In the genomic region with DNA sequence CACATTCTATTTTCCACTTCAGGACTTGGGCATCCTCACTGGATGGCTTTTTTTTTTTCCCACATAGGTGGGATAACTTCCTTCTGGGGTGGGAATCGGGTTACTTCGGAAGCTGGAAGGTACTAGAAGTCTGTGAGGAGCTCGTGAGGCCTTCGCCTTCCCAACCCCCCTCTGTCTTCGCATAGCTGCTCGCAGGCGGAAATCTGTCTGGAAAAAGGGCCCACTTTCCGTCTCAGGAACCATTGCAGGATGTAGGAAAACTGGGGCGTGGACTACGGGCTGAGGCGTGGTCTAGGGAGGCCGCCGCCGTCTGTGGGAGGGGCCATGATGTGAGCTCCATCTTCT, we compare ENCODE assay signal across 8 mouse cellular contexts. TPM values are rescaled to one million over a fixed set of nuclear protein-coding genes. Genes with fewer than 3 reads are reported as not detected.
A peak's percentile ranks its signal among the peaks of the same experiment; 100 is the strongest.
DNase-seq lines count a peak whose midpoint lies in the region; ATAC-seq and TF ChIP-seq lines count a peak whose summit lies in the region.

No protein-coding gene starts in this region.

- no peak for DNase-seq in heart, postnatal 10 days
- no peak for DNase-seq in G1E (ENCODE audit: low spot score)
- no peak for DNase-seq in hindbrain, embryonic 10.5 days (ENCODE audit: low spot score)
- no peak for DNase-seq in frontal cortex, postnatal 14 days (ENCODE audit: low spot score in 2 of 2)
- DNase-seq in retina, postnatal 1 day = no peak
- no peak for DNase-seq in cerebellum, adult 8-10 months

- intact Hi-C loops in heart, postnatal 10 days (cut with DNase I) = no loop called here

- no peak for TF ChIP-seq CTCF in G1E (IDR thresholded peaks at IDR 0.05; ENCODE audit: low read depth, low read length)

- peak overlapping the region; percentile 42 for H3K4me3 ChIP-seq in heart, embryonic 16.5 days (ENCODE audit: low read length)
- H3K4me3 ChIP-seq in G1E (ENCODE audit: low read depth, low read length) (peak overlapping the region; percentile 88), macrophage (ENCODE audit: inconsistent target) (peak overlapping the region; percentile 13; the same call in 1 of the 2 replicates)
- H3K4me3 ChIP-seq in hindbrain, embryonic 10.5 days = peak overlapping the region; percentile 88

- no peaks in the 10 kb centered on the region for H3K27me3 ChIP-seq in heart, embryonic 16.5 days (ENCODE audit: control insufficient read depth, insufficient read depth, low read length)
- H3K27me3 ChIP-seq in G1E (ENCODE audit: insufficient read depth, low read length) = peaks cover 21% of the 10 kb centered on the region
- H3K27me3 ChIP-seq in hindbrain, embryonic 10.5 days (ENCODE audit: insufficient read depth, poor library complexity, severe bottlenecking) = no peaks in the 10 kb centered on the region

- no peak for ATAC-seq in heart, embryonic 16.5 days (replicated peaks; ENCODE audit: extremely low read depth, insufficient read depth, low FRiP score)
- no peak for ATAC-seq in G1E (ENCODE audit: extremely low read depth, insufficient number of reproducible peaks, low FRiP score, poor library complexity, severe bottlenecking)

- H3K36me3 ChIP-seq in heart, embryonic 16.5 days (ENCODE audit: control insufficient read depth, insufficient read depth) = peaks cover 9% of the 10 kb centered on the region; the same call in 1 of the 2 replicates
- H3K36me3 ChIP-seq in G1E (replicated peaks) = peaks cover 35% of the 10 kb centered on the region
- peaks cover 27% of the 10 kb centered on the region for H3K36me3 ChIP-seq in hindbrain, embryonic 10.5 days
- peaks cover 14% of the 10 kb centered on the region; the same call in 1 of the 2 replicates for H3K36me3 ChIP-seq in macrophage (ENCODE audit: inconsistent target)

- peak overlapping the region; percentile 65 for H3K4me2 ChIP-seq in heart, embryonic 16.5 days (ENCODE audit: low read depth, low read length)

- no peaks in the 10 kb centered on the region for H3K9me3 ChIP-seq in heart, embryonic 16.5 days (replicated peaks; ENCODE audit: control insufficient read depth, low read length)
- H3K9me3 ChIP-seq in G1E (replicated peaks) = peaks cover 7% of the 10 kb centered on the region
- no peaks in the 10 kb centered on the region for H3K9me3 ChIP-seq in hindbrain, embryonic 10.5 days

- under 1% methylated on average over 14 of the region's 14 CpGs for WGBS in heart, embryonic 16.5 days
- WGBS in hindbrain, embryonic 10.5 days = under 1% methylated on average over 14 of the region's 14 CpGs
- WGBS in macrophage (ENCODE audit: missing documents) = 2% methylated on average over 14 of the region's 14 CpGs

- H3K27ac ChIP-seq in heart, embryonic 16.5 days (ENCODE audit: low read length) = peak overlapping the region; percentile 76
- H3K27ac ChIP-seq in hindbrain, embryonic 10.5 days = peak overlapping the region; percentile 99
- H3K27ac ChIP-seq in macrophage = peak overlapping the region; percentile 42

- H3K9ac ChIP-seq in heart, embryonic 16.5 days (ENCODE audit: low read length) = peak overlapping the region; percentile 63

- peaks cover 6% of the 10 kb centered on the region for H3K79me2 ChIP-seq in macrophage (ENCODE audit: inconsistent target)

- peaks cover 26% of the 10 kb centered on the region for H3K4me1 ChIP-seq in heart, embryonic 16.5 days (ENCODE audit: control insufficient read depth, insufficient read depth, low read length)
- peaks cover 39% of the 10 kb centered on the region for H3K4me1 ChIP-seq in G1E (ENCODE audit: insufficient read depth, low read depth, low read length)
- H3K4me1 ChIP-seq in hindbrain, embryonic 10.5 days (replicated peaks) = peaks cover 71% of the 10 kb centered on the region

RNA-seq across cellular contexts. Expression of a gene that starts 0.2 kb away (rescaled TPM):
- 31.9 and 40.1 TPM in 2 replicates for polyA plus RNA-seq in heart, embryonic 16.5 days (2015; fragmentation: Nextera tagmentation; extraction: Ambion mirVana)
- 10 to 100 TPM; 20.3 to 23.1 TPM for total RNA-seq in heart, postnatal 10 days (2021)
- total RNA-seq in G1E (2014; fragmentation: Nextera tagmentation) (10.8 and 16.9 TPM in 2 replicates), G1E (2017) (56.1 and 59.1 TPM in 2 replicates)
- polyA plus RNA-seq in G1E (2012) (32.3 and 36.2 TPM in 2 replicates), macrophage (2018) (5.1 to 14.8 TPM (median 7.6 TPM) in 3 replicates)
- polyA plus RNA-seq in hindbrain, embryonic 10.5 days (2016; fragmentation: Nextera tagmentation; extraction: Ambion mirVana) = 63.6 and 102 TPM in 2 replicates
- 10 to 100 TPM; 20.0 to 83.3 (median 42.7) TPM for total RNA-seq in macrophage (2018; cell fraction: chromatin; rRNA removed)
- 10 to 100 TPM in 1 of 26 experiments, 1 to 10 TPM in 25; 3.8 to 12.0 (median 7.0) TPM for total RNA-seq in macrophage (2018; cell fraction: cytosol; rRNA removed)
- total RNA-seq in macrophage (2018; cell fraction: nucleus; rRNA removed) = 10 to 100 TPM in 25 of 26 experiments, 1 to 10 TPM in 1; 9.4 to 91.9 (median 26.5) TPM

RNA-seq across cellular contexts. Expression of a gene that starts 22.9 kb away (rescaled TPM):
- 596 and 743 TPM in 2 replicates for polyA plus RNA-seq in heart, embryonic 16.5 days (2015; fragmentation: Nextera tagmentation; extraction: Ambion mirVana)
- total RNA-seq in heart, postnatal 10 days (2021) = 100 to 1,000 TPM; 609 to 639 TPM
- total RNA-seq in G1E (2014; fragmentation: Nextera tagmentation) (246 and 251 TPM in 2 replicates), G1E (2017) (152 and 156 TPM in 2 replicates)
- polyA plus RNA-seq in G1E (2012) (222 and 257 TPM in 2 replicates), macrophage (2018) (31.2 to 113 TPM (median 79.8 TPM) in 3 replicates)
- 303 and 313 TPM in 2 replicates for polyA plus RNA-seq in hindbrain, embryonic 10.5 days (2016; fragmentation: Nextera tagmentation; extraction: Ambion mirVana)
- 10 to 100 TPM in 25 of 26 experiments, 1 to 10 TPM in 1; 7.7 to 70.5 (median 32.8) TPM for total RNA-seq in macrophage (2018; cell fraction: chromatin; rRNA removed)
- 100 to 1,000 TPM in 16 of 26 experiments, 10 to 100 TPM in 10; 77.8 to 131 (median 102) TPM for total RNA-seq in macrophage (2018; cell fraction: cytosol; rRNA removed)
- 10 to 100 TPM; 16.9 to 69.3 (median 39.0) TPM for total RNA-seq in macrophage (2018; cell fraction: nucleus; rRNA removed)

RNA-seq across cellular contexts. Expression of a gene that starts 34.8 kb away (rescaled TPM):
- 50.3 and 51.6 TPM in 2 replicates for polyA plus RNA-seq in heart, embryonic 16.5 days (2015; fragmentation: Nextera tagmentation; extraction: Ambion mirVana)
- 10 to 100 TPM; 19.3 to 21.3 TPM for total RNA-seq in heart, postnatal 10 days (2021)
- total RNA-seq in G1E (2014; fragmentation: Nextera tagmentation) (not detected in 2 replicates), G1E (2017) (0.17 TPM in 1 of 2 replicates, not detected in the other)
- polyA plus RNA-seq in G1E (2012) (0.18 TPM in 1 of 2 replicates, not detected in the other), macrophage (2018) (8.2 to 24.0 TPM (median 13.8 TPM) in 3 replicates)
- 38.3 and 45.1 TPM in 2 replicates for polyA plus RNA-seq in hindbrain, embryonic 10.5 days (2016; fragmentation: Nextera tagmentation; extraction: Ambion mirVana)
- 1 to 10 TPM in 18 of 26 experiments, not detected in 8; 1.1 to 7.6 (median 3.6) TPM for total RNA-seq in macrophage (2018; cell fraction: chromatin; rRNA removed)
- 10 to 100 TPM in 23 of 26 experiments, 1 to 10 TPM in 3; 8.8 to 18.0 (median 12.7) TPM for total RNA-seq in macrophage (2018; cell fraction: cytosol; rRNA removed)
- total RNA-seq in macrophage (2018; cell fraction: nucleus; rRNA removed) = 10 to 100 TPM in 1 of 26 experiments, 1 to 10 TPM in 25; 1.3 to 11.7 (median 3.4) TPM

RNA-seq across cellular contexts. Expression of a gene that starts 35.2 kb away (rescaled TPM):
- polyA plus RNA-seq in heart, embryonic 16.5 days (2015; fragmentation: Nextera tagmentation; extraction: Ambion mirVana) = 30.7 and 33.9 TPM in 2 replicates
- total RNA-seq in heart, postnatal 10 days (2021) = 10 to 100 TPM; 86.4 to 95.4 TPM
- total RNA-seq in G1E (2014; fragmentation: Nextera tagmentation) (191 and 194 TPM in 2 replicates), G1E (2017) (136 and 151 TPM in 2 replicates)
- polyA plus RNA-seq in G1E (2012) (533 and 565 TPM in 2 replicates), macrophage (2018) (75.1 to 96.3 TPM (median 76.2 TPM) in 3 replicates)
- polyA plus RNA-seq in hindbrain, embryonic 10.5 days (2016; fragmentation: Nextera tagmentation; extraction: Ambion mirVana) = 51.0 and 51.2 TPM in 2 replicates
- 100 to 1,000 TPM; 101 to 504 (median 250) TPM for total RNA-seq in macrophage (2018; cell fraction: chromatin; rRNA removed)
- total RNA-seq in macrophage (2018; cell fraction: cytosol; rRNA removed) = 10 to 100 TPM; 46.4 to 81.7 (median 59.2) TPM
- total RNA-seq in macrophage (2018; cell fraction: nucleus; rRNA removed) = 100 to 1,000 TPM in 19 of 26 experiments, 10 to 100 TPM in 7; 65.7 to 287 (median 127) TPM

RNA-seq across cellular contexts. Expression of a gene that starts 46.8 kb away (rescaled TPM):
- polyA plus RNA-seq in heart, embryonic 16.5 days (2015; fragmentation: Nextera tagmentation; extraction: Ambion mirVana) = 6.0 and 6.8 TPM in 2 replicates
- total RNA-seq in heart, postnatal 10 days (2021) = 1 to 10 TPM; 1.4 to 1.7 TPM
- total RNA-seq in G1E (2014; fragmentation: Nextera tagmentation) (not detected in 2 replicates), G1E (2017) (not detected in 2 replicates)
- polyA plus RNA-seq in G1E (2012) (0.18 and 0.20 TPM in 2 replicates), macrophage (2018) (0.11 to 0.29 TPM (median 0.26 TPM) in 3 replicates)
- 41.3 and 43.7 TPM in 2 replicates for polyA plus RNA-seq in hindbrain, embryonic 10.5 days (2016; fragmentation: Nextera tagmentation; extraction: Ambion mirVana)
- total RNA-seq in macrophage (2018; cell fraction: chromatin; rRNA removed) = 1 to 10 TPM in 3 of 26 experiments, under 1 TPM in 12, not detected in 11; 0.30 to 1.9 (median 0.43) TPM
- 1 to 10 TPM in 3 of 26 experiments, under 1 TPM in 23; 0.09 to 1.6 (median 0.25) TPM for total RNA-seq in macrophage (2018; cell fraction: cytosol; rRNA removed)
- 1 to 10 TPM in 5 of 26 experiments, under 1 TPM in 15, not detected in 6; 0.20 to 1.7 (median 0.57) TPM for total RNA-seq in macrophage (2018; cell fraction: nucleus; rRNA removed)

Comparison
In these comparisons a context has a peak if more than half of its experiments do, and no peak if none do; other contexts are left out.
1. H3K27ac ChIP-seq: peak in every context shown above with its lines; median percentile 99 in hindbrain, embryonic 10.5 days; 76 in heart, embryonic 16.5 days; 42 in macrophage.
2. H3K4me3 ChIP-seq: peak in every context shown above with its lines; median percentile 88 in G1E; 88 in hindbrain, embryonic 10.5 days; 42 in heart, embryonic 16.5 days; 13 in macrophage.